Mouse (Mus musculus) midbrain, embryonic 10.5 days (tissue): ENCODE results near the gene Tmem97. TPM values are rescaled to one million over a fixed set of nuclear protein-coding genes. Genes with fewer than 3 reads are reported as not detected.

Source experiments
- DNase-seq: peaks from one replicate; pipeline ENCODE4 v3.0.0-alpha.2; 2017; ENCODE audit warnings: low spot score
- H3K27ac ChIP-seq: fragments of 300-500 bp; sonication (generic); replicated peaks from 2 replicates; pipeline ENCODE4 v1.5.1; 2016; ENCODE audit warnings: mild to moderate bottlenecking
- H3K27me3 ChIP-seq: fragments of 300-500 bp; sonication (generic); 2 replicates; pipeline ENCODE4 v1.6.1; 2016; ENCODE audit warnings: low read depth, mild to moderate bottlenecking; ENCODE audit not compliant: poor library complexity, severe bottlenecking
- H3K36me3 ChIP-seq: fragments of 300-500 bp; sonication (generic); 2 replicates; pipeline ENCODE4 v1.6.1; 2016; ENCODE audit warnings: mild to moderate bottlenecking, moderate library complexity
- H3K4me1 ChIP-seq: fragments of 300-500 bp; sonication (generic); 2 replicates; pipeline ENCODE4 v1.6.1; 2016
- H3K4me3 ChIP-seq: fragments of 300-500 bp; sonication (generic); 2 replicates; pipeline ENCODE4 v1.5.1; 2016; ENCODE audit warnings: mild to moderate bottlenecking, moderate library complexity
- H3K9me3 ChIP-seq: fragments of 300-500 bp; sonication (generic); replicated peaks from 2 replicates; pipeline ENCODE4 v1.6.1; 2016; ENCODE audit warnings: mild to moderate bottlenecking
- WGBS: fragments of 180-500 bp; shearing (Covaris S2); methylation state at CpG from one replicate; pipeline ENCODE4 v1.1.7; 2016; 5-methylcytosine and 5-hydroxymethylcytosine counted together
- polyA plus RNA-seq: library from polyadenylated mRNA; unstranded; fragments of >200 nt; fragmentation: Nextera tagmentation; extraction: Ambion mirVana; gene quantifications from 2 replicates; pipeline ENCODE4 v1.2.1, GENCODE M21; 2016

Gene Tmem97
- polyA plus RNA-seq, 1 experiment from 2014 or later: 110 TPM

GRCm38 (mm10) chr11:78500623-78501202, 49.9 kb downstream of the Tmem97 start:
- no peak for DNase-seq
- peaks cover 47% of the 10 kb centered on the region for H3K27me3 ChIP-seq
- H3K9me3 ChIP-seq: no peaks in the 10 kb centered on the region
- peaks cover 9% of the 10 kb centered on the region for H3K36me3 ChIP-seq
- 83% methylated on average over 9 of the region's 9 CpGs for WGBS
- H3K4me1 ChIP-seq: peaks cover 56% of the 10 kb centered on the region
- H3K4me3 ChIP-seq: peak overlapping the region; percentile 73
- peak overlapping the region; percentile 80 for H3K27ac ChIP-seq

GRCm38 (mm10) chr11:78499543-78499942, 51.0 kb downstream of the Tmem97 start:
- no peaks in the 10 kb centered on the region for H3K36me3 ChIP-seq
- no peak for DNase-seq
- H3K27ac ChIP-seq: peak overlapping the region; percentile 80
- H3K27me3 ChIP-seq: peaks cover 59% of the 10 kb centered on the region
- H3K4me3 ChIP-seq: peak overlapping the region; percentile 73
- WGBS: 45% methylated on average over 16 of the region's 16 CpGs
- H3K4me1 ChIP-seq: peaks cover 59% of the 10 kb centered on the region
- no peaks in the 10 kb centered on the region for H3K9me3 ChIP-seq

DNA sequence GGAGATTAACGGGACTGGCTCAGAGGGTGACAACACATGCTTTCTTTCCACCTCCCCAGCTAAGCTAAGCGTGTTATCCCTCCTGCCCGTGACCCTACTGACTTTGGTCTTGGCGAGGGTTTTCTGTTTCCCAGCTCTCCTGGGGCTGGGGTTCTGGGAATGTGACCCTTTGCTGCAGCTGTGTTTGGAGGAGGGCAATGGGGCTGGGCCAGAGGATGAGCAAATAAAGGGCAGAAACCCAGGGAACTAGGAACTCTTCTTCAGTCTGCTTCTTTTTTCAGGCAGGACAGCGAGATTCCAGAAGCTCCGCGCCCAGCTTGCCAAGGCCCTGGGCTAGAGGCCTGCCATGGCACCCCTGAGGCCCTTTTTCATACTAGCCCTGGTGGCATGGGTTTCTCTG, 51.6 kb downstream of the Tmem97 start, which contains the start of gene Vtn:
Vtn (plus strand) TSS at position 88 of the 400 bp plus-strand sequence.
- peak within 1 kb of the TSS; percentile 80 for H3K27ac ChIP-seq
- no peaks in the 10 kb centered on the region for H3K9me3 ChIP-seq
- 38% methylated on average over 7 of the region's 7 CpGs for WGBS
- peaks cover 64% of the 10 kb centered on the region for H3K27me3 ChIP-seq
- peak; percentile 58 for DNase-seq
- H3K4me3 ChIP-seq: peak within 1 kb of the TSS; percentile 73
- H3K4me1 ChIP-seq: peaks cover 59% of the 10 kb centered on the region
- H3K36me3 ChIP-seq: no peaks in the 10 kb centered on the region

- 4% methylated on average over 36 of the region's 36 CpGs for WGBS
- H3K27me3 ChIP-seq: peaks cover 70% of the 10 kb centered on the region
These were observed 52.7 kb downstream of the Tmem97 start, which contains the start of gene Sarm1 for GRCm38 (mm10) chr11:78497544-78498522. Gene Sarm1 (minus strand): TSS chr11:78497754.

GRCm38 (mm10) chr11:78497071-78497541, 53.5 kb downstream of the Tmem97 start:
- Histone ChIP-seq H3K4me1 (peaks cover 59% of the 10 kb centered on the region), H3K36me3 (no peaks in the 10 kb centered on the region), H3K27me3 (peaks cover 77% of the 10 kb centered on the region), H3K4me3 (peak overlapping the region; percentile 73), H3K9me3 (no peaks in the 10 kb centered on the region), H3K27ac (peak overlapping the region; percentile 80)
- under 1% methylated on average over 44 of the region's 44 CpGs for WGBS
- peak; percentile 60 for DNase-seq

More at GRCm38 (mm10) chr11:78497544-78498522, 52.7 kb downstream of the Tmem97 start, which contains the start of gene Sarm1:
- Histone ChIP-seq H3K27ac (peak within 1 kb of the TSS; percentile 80), H3K4me3 (peak within 1 kb of the TSS; percentile 73), H3K9me3 (no peaks in the 10 kb centered on the region), H3K36me3 (no peaks in the 10 kb centered on the region), H3K4me1 (peaks cover 59% of the 10 kb centered on the region)
- DNase-seq: peak; percentile 96

GRCm38 (mm10) chr11:78495904-78496303, 54.7 kb downstream of the Tmem97 start:
- H3K9me3 ChIP-seq: no peaks in the 10 kb centered on the region
- H3K4me1 ChIP-seq: peaks cover 59% of the 10 kb centered on the region
- H3K27ac ChIP-seq: no peak overlapping the region
- WGBS: 6% methylated on average over 6 of the region's 6 CpGs
- H3K4me3 ChIP-seq: peak overlapping the region; percentile 73
- no peaks in the 10 kb centered on the region for H3K36me3 ChIP-seq
- H3K27me3 ChIP-seq: peaks cover 84% of the 10 kb centered on the region
- DNase-seq: peak; percentile 51

Other genes with a start within 250 kb of the Tmem97 start
- 63.4 and 64.2 TPM in 2 replicates for gene Spag5, start 249.2 kb downstream of the Tmem97 start, polyA plus RNA-seq
- 1.5 and 1.6 TPM in 2 replicates for gene Aldoc, start 227.8 kb downstream of the Tmem97 start, polyA plus RNA-seq
- gene Pigs, start 222.4 kb downstream of the Tmem97 start, polyA plus RNA-seq: 74.0 and 78.5 TPM in 2 replicates
- gene Unc119, start 207.3 kb downstream of the Tmem97 start, polyA plus RNA-seq: 57.7 and 61.7 TPM in 2 replicates
- not detected in 2 replicates for gene Foxn1, start 164.2 kb downstream of the Tmem97 start, polyA plus RNA-seq
- not detected in 2 replicates for gene Slc13a2, start 128.6 kb downstream of the Tmem97 start, polyA plus RNA-seq
- gene Slc46a1, start 85.1 kb downstream of the Tmem97 start, polyA plus RNA-seq: 23.2 and 27.1 TPM in 2 replicates
- 16.9 and 23.9 TPM in 2 replicates for gene Sarm1, start 53.0 kb downstream of the Tmem97 start, polyA plus RNA-seq
- gene Vtn, start 51.7 kb downstream of the Tmem97 start, polyA plus RNA-seq: 116 and 119 TPM in 2 replicates
- 0.20 TPM in 1 of 2 replicates, not detected in the other for gene Sebox, start 47.3 kb downstream of the Tmem97 start, polyA plus RNA-seq
- 81.8 and 88.8 TPM in 2 replicates for gene Tmem199, start 38.6 kb downstream of the Tmem97 start, polyA plus RNA-seq
- 148 and 157 TPM in 2 replicates for gene Poldip2, start 38.6 kb downstream of the Tmem97 start, polyA plus RNA-seq
- 85.1 and 89.6 TPM in 2 replicates for gene Tnfaip1, start 14.4 kb downstream of the Tmem97 start, polyA plus RNA-seq
- 83.4 and 84.5 TPM in 2 replicates for gene Ift20, start 14.4 kb downstream of the Tmem97 start, polyA plus RNA-seq
- 18.5 and 21.1 TPM in 2 replicates for gene Nlk, start 146.6 kb upstream of the Tmem97 start, polyA plus RNA-seq
- 39.5 and 40.5 TPM in 2 replicates for gene Ccnq, start 201.0 kb upstream of the Tmem97 start, polyA plus RNA-seq